Mouse (Mus musculus) heart, embryonic 11.5 days (tissue): ENCODE measurements around the gene Agtrap. TPM values are rescaled to one million over a fixed set of nuclear protein-coding genes. Genes with fewer than 3 reads are reported as not detected.

ENCODE experiments used
- ATAC-seq: fragments of 200-750 bp; cut with Nextera tagmentation; replicated peaks from 2 replicates; pipeline ENCODE4 v1.8.0; 2017; ENCODE audit warnings: moderate library complexity; ENCODE audit not compliant: insufficient number of reproducible peaks, low FRiP score, low TSS enrichment
- H3K27ac ChIP-seq: fragments of 300-500 bp; sonication (generic); 2 replicates; pipeline ENCODE4 v1.5.1; 2014; ENCODE audit warnings: mild to moderate bottlenecking, low read depth, low read length
- H3K27me3 ChIP-seq: fragments of 300-500 bp; sonication (generic); 2 replicates; pipeline ENCODE4 v1.6.1; 2014; ENCODE audit warnings: mild to moderate bottlenecking, low read length, mixed read lengths; ENCODE audit not compliant: control insufficient read depth, insufficient read depth
- H3K36me3 ChIP-seq: fragments of 300-500 bp; sonication (generic); 2 replicates; pipeline ENCODE4 v1.6.1; 2014; ENCODE audit warnings: mild to moderate bottlenecking, low read length, moderate library complexity, mixed read lengths; ENCODE audit not compliant: control insufficient read depth, insufficient read depth
- H3K4me1 ChIP-seq: fragments of 300-500 bp; sonication (generic); 2 replicates; pipeline ENCODE4 v1.6.1; 2014; ENCODE audit warnings: low read length; ENCODE audit not compliant: control insufficient read depth, insufficient read depth
- H3K4me2 ChIP-seq: fragments of 300-500 bp; sonication (generic); 2 replicates; pipeline ENCODE4 v1.6.1; 2014; ENCODE audit warnings: mild to moderate bottlenecking, moderate library complexity
- H3K4me3 ChIP-seq: fragments of 300-500 bp; sonication (generic); 2 replicates; pipeline ENCODE4 v1.5.1; 2014; ENCODE audit warnings: low read depth, low read length
- H3K9ac ChIP-seq: fragments of 300-500 bp; sonication (generic); 2 replicates; pipeline ENCODE4 v1.6.1; 2014; ENCODE audit warnings: mild to moderate bottlenecking, low read depth, low read length, moderate library complexity
- H3K9me3 ChIP-seq: fragments of 300-500 bp; sonication (generic); replicated peaks from 2 replicates; pipeline ENCODE4 v1.6.1; 2016; ENCODE audit warnings: low read length; ENCODE audit not compliant: control insufficient read depth
- whole genome bisulfite sequencing: fragments of 180-500 bp; shearing (Covaris S2); extraction: QIAGEN DNeasy Blood & Tissue Kit; methylation state at CpG from one replicate; pipeline ENCODE4 v1.1.7; 2014; ENCODE audit not compliant: insufficient replicate concordance; 5-methylcytosine and 5-hydroxymethylcytosine counted together
- polyA plus RNA-seq: library from polyadenylated mRNA; unstranded; fragments of >200 nt; fragmentation: Nextera tagmentation; extraction: Ambion mirVana; gene quantifications from 2 replicates; pipeline ENCODE4 v1.2.1, GENCODE M21; 2014

Agtrap gene
- polyA plus RNA-seq, 1 experiment from 2014 or later: 17.6 TPM

GRCm38 (mm10) chr4:148114758-148115391 lies 27.0 kb upstream of the Agtrap start:
- 6% methylated on average over 15 of the region's 15 CpGs for WGBS
- Histone ChIP-seq H3K9ac (0 out of 2 replicates have a peak overlapping the region, but pooled peaks have one; percentile 2), H3K27ac (no peak overlapping the region), H3K27me3 (peaks cover 7% of the 10 kb centered on the region), H3K4me2 (peak overlapping the region; percentile 34), H3K4me3 (no peak overlapping the region), H3K36me3 (no peaks in the 10 kb centered on the region), H3K4me1 (peaks cover 4% of the 10 kb centered on the region), H3K9me3 (no peaks in the 10 kb centered on the region)
- 0 out of 2 replicates have a peak, but pooled peaks have one; percentile 36 for ATAC-seq

GRCm38 (mm10) chr4:148112519-148112918 lies 24.7 kb upstream of the Agtrap start:
- Histone ChIP-seq H3K9me3 (no peaks in the 10 kb centered on the region), H3K36me3 (no peaks in the 10 kb centered on the region), H3K27ac (no peak overlapping the region), H3K4me3 (no peak overlapping the region), H3K4me2 (no peak overlapping the region), H3K27me3 (peaks cover 7% of the 10 kb centered on the region), H3K9ac (no peak overlapping the region), H3K4me1 (peaks cover 13% of the 10 kb centered on the region)
- ATAC-seq: no peak
- WGBS: 79% methylated on average over 12 of the region's 12 CpGs

- Histone ChIP-seq H3K27me3 (no peaks in the 10 kb centered on the region; the same call in 1 of the 2 replicates), H3K9ac (no peak overlapping the region), H3K4me3 (no peak overlapping the region), H3K4me1 (peaks cover 14% of the 10 kb centered on the region), H3K27ac (no peak overlapping the region), H3K36me3 (no peaks in the 10 kb centered on the region), H3K9me3 (no peaks in the 10 kb centered on the region), H3K4me2 (no peak overlapping the region)
- no peak; the same call in 1 of the 2 replicates for ATAC-seq
- WGBS: 40% methylated on average over 5 of the region's 5 CpGs
These were observed 21.4 kb upstream of the Agtrap start for GRCm38 (mm10) chr4:148109215-148109614.

GRCm38 (mm10) chr4:148108565-148109100 lies 20.8 kb upstream of the Agtrap start:
- no peak overlapping the region for H3K27ac ChIP-seq
- H3K36me3 ChIP-seq: no peaks in the 10 kb centered on the region
- H3K4me3 ChIP-seq: no peak overlapping the region
- 42% methylated on average over 7 of the region's 7 CpGs for WGBS
- no peak for ATAC-seq
- no peak overlapping the region for H3K9ac ChIP-seq
- no peaks in the 10 kb centered on the region for H3K9me3 ChIP-seq
- H3K27me3 ChIP-seq: no peaks in the 10 kb centered on the region; the same call in 1 of the 2 replicates
- H3K4me1 ChIP-seq: peaks cover 14% of the 10 kb centered on the region
- H3K4me2 ChIP-seq: no peak overlapping the region

GRCm38 (mm10) chr4:148107621-148108291 lies 19.9 kb upstream of the Agtrap start:
- H3K4me2 ChIP-seq: no peak overlapping the region; the same call in 1 of the 2 replicates
- H3K4me3 ChIP-seq: no peak overlapping the region
- H3K27me3 ChIP-seq: no peaks in the 10 kb centered on the region; the same call in 1 of the 2 replicates
- whole genome bisulfite sequencing: 43% methylated on average over 22 of the region's 22 CpGs
- H3K27ac ChIP-seq: no peak overlapping the region
- no peak; the same call in 1 of the 2 replicates for ATAC-seq
- peaks cover 14% of the 10 kb centered on the region for H3K4me1 ChIP-seq
- H3K9ac ChIP-seq: no peak overlapping the region
- no peaks in the 10 kb centered on the region for H3K36me3 ChIP-seq
- H3K9me3 ChIP-seq: no peaks in the 10 kb centered on the region

- 81% methylated on average over 3 of the region's 3 CpGs for WGBS
- H3K9ac ChIP-seq: no peak overlapping the region
- no peaks in the 10 kb centered on the region for H3K9me3 ChIP-seq
- H3K36me3 ChIP-seq: no peaks in the 10 kb centered on the region
- H3K4me1 ChIP-seq: peaks cover 14% of the 10 kb centered on the region
- no peak overlapping the region for H3K4me2 ChIP-seq
- 0 out of 2 replicates have a peak, but pooled peaks cover 5% of the 10 kb centered on the region for H3K27me3 ChIP-seq
- H3K27ac ChIP-seq: no peak overlapping the region
- ATAC-seq: no peak
- H3K4me3 ChIP-seq: no peak overlapping the region
These were observed 16.3 kb upstream of the Agtrap start for GRCm38 (mm10) chr4:148104146-148104545.

- ATAC-seq: 0 out of 2 replicates have a peak, but pooled peaks have one; percentile 23
- H3K9me3 ChIP-seq: no peaks in the 10 kb centered on the region
- peak overlapping the region; percentile 67 for H3K9ac ChIP-seq
- H3K27ac ChIP-seq: no peak overlapping the region
- H3K36me3 ChIP-seq: no peaks in the 10 kb centered on the region
- H3K27me3 ChIP-seq: 0 out of 2 replicates have a peak, but pooled peaks cover 5% of the 10 kb centered on the region
- H3K4me3 ChIP-seq: peak overlapping the region; percentile 32
- H3K4me1 ChIP-seq: peaks cover 7% of the 10 kb centered on the region
- peak overlapping the region; percentile 65 for H3K4me2 ChIP-seq
- WGBS: 17% methylated on average over 29 of the region's 29 CpGs
These were observed 14.1 kb upstream of the Agtrap start for GRCm38 (mm10) chr4:148101801-148102527.

GRCm38 (mm10) chr4:148098666-148099065 lies 10.8 kb upstream of the Agtrap start:
- Histone ChIP-seq H3K9ac (no peak overlapping the region), H3K4me3 (no peak overlapping the region), H3K9me3 (no peaks in the 10 kb centered on the region), H3K27me3 (0 out of 2 replicates have a peak, but pooled peaks cover 5% of the 10 kb centered on the region), H3K4me1 (peaks cover 6% of the 10 kb centered on the region; the same call in 1 of the 2 replicates), H3K36me3 (no peaks in the 10 kb centered on the region), H3K27ac (no peak overlapping the region), H3K4me2 (no peak overlapping the region)
- no peak for ATAC-seq
- 61% methylated on average over 3 of the region's 3 CpGs for WGBS
